Mouse (Mus musculus): Measurements from ENCODE around the gene Nid1. TPM values are rescaled to one million over a fixed set of nuclear protein-coding genes. Genes with fewer than 3 reads are reported as not detected.

The Nid1 gene
- polyA plus RNA-seq (2017; shearing (Covaris generic)): 0.18 TPM

DNA sequence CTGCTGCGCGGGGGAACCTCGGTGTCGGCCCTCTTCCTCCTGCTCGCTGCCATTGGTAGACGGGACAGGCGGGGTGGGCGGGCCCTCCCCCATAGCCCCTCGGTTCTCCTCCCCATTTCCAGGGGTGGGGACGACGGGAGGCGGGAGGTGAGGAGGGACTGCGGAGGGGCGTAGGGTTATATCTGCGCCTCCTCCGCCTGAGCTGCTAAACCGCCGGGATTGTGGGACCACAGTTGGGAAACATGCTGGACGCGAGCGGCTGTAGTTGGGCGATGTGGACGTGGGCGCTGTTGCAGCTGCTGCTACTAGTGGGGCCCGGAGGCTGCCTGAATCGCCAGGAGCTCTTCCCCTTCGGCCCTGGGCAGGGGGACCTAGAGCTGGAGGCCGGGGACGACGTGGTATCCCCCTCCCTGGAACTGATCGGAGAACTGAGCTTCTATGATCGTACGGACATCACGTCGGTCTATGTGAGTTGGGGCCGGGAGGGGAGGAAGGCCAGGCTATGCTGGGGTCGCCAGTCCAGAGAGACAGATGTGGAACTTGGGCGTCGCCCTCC is at the start of gene Nid1:
Gene Nid1, plus strand, starts transcription at position 92 of the 556 bp plus-strand sequence.

DNA sequence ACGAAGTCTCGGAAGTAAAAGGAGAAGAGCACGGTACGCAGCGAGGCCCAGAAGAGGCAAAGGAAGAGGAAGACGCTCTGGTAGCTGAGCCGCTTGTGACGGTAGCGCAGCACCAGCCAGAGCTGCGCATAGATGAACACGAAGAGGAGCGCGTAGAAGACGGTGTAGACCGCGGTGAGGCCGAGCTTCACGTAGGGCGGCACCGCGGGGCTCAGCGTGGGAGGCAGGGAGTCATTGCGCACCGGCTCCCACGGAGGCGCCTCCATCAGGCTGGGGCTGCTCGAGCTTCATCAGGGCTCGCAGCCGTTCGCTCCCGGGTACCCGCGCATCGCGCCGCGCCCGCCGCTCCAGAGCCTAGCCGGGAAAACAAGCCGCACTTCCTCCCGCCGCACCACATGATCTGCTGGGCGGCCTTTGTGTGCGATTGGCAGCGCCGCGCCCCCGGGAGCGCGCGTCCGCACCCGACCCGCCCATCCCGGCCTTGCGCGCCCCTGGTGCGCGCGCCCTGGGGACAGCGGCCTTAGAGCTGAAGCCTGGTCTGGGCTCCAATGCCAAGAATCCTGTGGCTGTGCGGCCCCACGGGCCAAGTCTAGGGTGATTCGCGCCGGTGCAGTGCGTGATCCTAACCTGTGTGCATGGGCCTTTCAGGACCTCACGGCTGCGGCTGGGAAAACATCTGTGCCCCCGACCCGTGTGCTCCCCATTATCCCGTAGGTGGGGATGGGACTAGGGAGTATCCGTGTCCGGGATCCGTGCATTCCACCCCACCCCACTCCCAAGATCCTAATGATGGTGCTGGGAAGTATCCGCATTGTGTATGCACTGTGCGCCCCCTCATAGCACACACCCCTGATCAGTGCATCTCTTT is 43.9 kb upstream of the Nid1 start, which contains the start of gene Gpr137b:
Gene Gpr137b, minus strand, starts transcription at position 787 of the 868 bp plus-strand sequence.

Other genes with a start within 250 kb of the Nid1 start
- gene Gpr137b, start 43.5 kb upstream of the Nid1 start, polyA plus RNA-seq (2017; shearing (Covaris generic)): 2.1 TPM
- gene Lyst, start 152.8 kb downstream of the Nid1 start, polyA plus RNA-seq (2017; shearing (Covaris generic)): 9.8 TPM